Mouse (Mus musculus): ENCODE results near the gene Dse.

GRCm38 (mm10) chr10:34127392-34128378, 79.8 kb downstream of the Dse start, which contains the start of gene Calhm6:
- TF ChIP-seq CTCF (conservative IDR thresholded peaks at IDR 0.05; ENCODE audit: low read length) (no peak), POU5F1 (IDR thresholded peaks at IDR 0.05; ENCODE audit: borderline replicate concordance, low read length) (no peak), NANOG (IDR thresholded peaks at IDR 0.05; ENCODE audit: borderline replicate concordance, low read length) (no peak)
